Mouse (Mus musculus) limb, embryonic 14.5 days (tissue): ENCODE data around the gene Nrf1. TPM values are rescaled to one million over a fixed set of nuclear protein-coding genes. Genes with fewer than 3 reads are reported as not detected.
A peak's percentile ranks its signal among the peaks of the same experiment; 100 is the strongest.

Experiments
- ATAC-seq: fragments of 200-750 bp; cut with Nextera tagmentation; 2 replicates; pipeline ENCODE4 v1.8.0; 2017; ENCODE audit warnings: low read depth, moderate number of reproducible peaks, moderate TSS enrichment; ENCODE audit not compliant: low FRiP score
- DNase-seq: peaks from one replicate; pipeline ENCODE4 v3.0.0-alpha.2; 2015; ENCODE audit warnings: low spot score
- H3K27ac ChIP-seq: fragments of 300-500 bp; sonication (generic); replicated peaks from 2 replicates; pipeline ENCODE4 v1.5.1; 2014; ENCODE audit warnings: low read depth, mild to moderate bottlenecking, low read length, moderate library complexity, mixed read lengths
- H3K27me3 ChIP-seq: fragments of 300-500 bp; sonication (generic); 2 replicates; pipeline ENCODE4 v1.6.1; 2014; ENCODE audit warnings: low read length, mixed read lengths; ENCODE audit not compliant: control insufficient read depth, insufficient read depth
- H3K36me3 ChIP-seq: fragments of 300-500 bp; sonication (generic); 2 replicates; pipeline ENCODE4 v1.6.1; 2014; ENCODE audit warnings: mild to moderate bottlenecking, low read length, moderate library complexity, mixed read lengths; ENCODE audit not compliant: control insufficient read depth, insufficient read depth
- H3K4me1 ChIP-seq: fragments of 300-500 bp; sonication (generic); 2 replicates; pipeline ENCODE4 v1.6.1; 2014; ENCODE audit warnings: antibody characterized with exemption, low read length, mixed read lengths; ENCODE audit not compliant: control insufficient read depth, insufficient read depth
- H3K4me2 ChIP-seq: fragments of 300-500 bp; sonication (generic); replicated peaks from 2 replicates; pipeline ENCODE4 v1.6.1; 2014; ENCODE audit warnings: low read depth, mild to moderate bottlenecking, low read length, moderate library complexity; ENCODE audit not compliant: severe bottlenecking
- H3K4me3 ChIP-seq: fragments of 300-500 bp; sonication (generic); replicated peaks from 2 replicates; pipeline ENCODE4 v1.5.1; 2014; ENCODE audit warnings: low read length
- H3K9ac ChIP-seq: fragments of 300-500 bp; sonication (generic); 2 replicates; pipeline ENCODE4 v1.6.1; 2014; ENCODE audit warnings: mild to moderate bottlenecking, low read depth, low read length, moderate library complexity; ENCODE audit not compliant: severe bottlenecking
- H3K9me3 ChIP-seq: fragments of 300-500 bp; sonication (generic); 2 replicates; pipeline ENCODE4 v1.6.1; 2016; ENCODE audit warnings: low read length; ENCODE audit not compliant: control insufficient read depth
- POLR2A ChIP-seq: fragments of 200-500 bp; IDR thresholded peaks from 2 replicates; pipeline ENCODE4 v1.8.0; 2012; ENCODE audit warnings: inconsistent platforms, mild to moderate bottlenecking, moderate library complexity, borderline replicate concordance; ENCODE audit not compliant: insufficient read depth, insufficient read length; ENCODE audit errors: extremely low read depth
- WGBS: fragments of 180-500 bp; shearing (Covaris S2); extraction: QIAGEN DNeasy Blood & Tissue Kit; methylation state at CpG from one replicate; pipeline ENCODE4 v1.1.7; 2014; 5-methylcytosine and 5-hydroxymethylcytosine counted together
- polyA plus RNA-seq, 2 experiments: library from polyadenylated mRNA; depleted of rRNA in 1 of 2; stranded (reverse) in 1 of 2; unstranded in 1 of 2; fragments of >200 nt; fragmentation: Nextera tagmentation in 1 of 2; extraction: Ambion mirVana in 1 of 2; gene quantifications; 2 replicates each; pipeline versions ENCODE4 v1.2.1 to v1.2.3; 2012 to 2014

The Nrf1 gene
- polyA plus RNA-seq, 2 experiments: 47.7 to 70.7 TPM

GRCm38 (mm10) chr6:30009204-30009603 is 38.6 kb upstream of the Nrf1 start:
- Histone ChIP-seq H3K4me1 (0 out of 2 replicates have a peak, but pooled peaks cover 7% of the 10 kb centered on the region), H3K9me3 (no peaks in the 10 kb centered on the region), H3K36me3 (no peaks in the 10 kb centered on the region), H3K27ac (peak overlapping the region; percentile 34), H3K4me2 (no peak overlapping the region), H3K9ac (no peak overlapping the region), H3K4me3 (no peak overlapping the region), H3K27me3 (no peaks in the 10 kb centered on the region)
- WGBS: 35% methylated on average over 7 of the region's 7 CpGs
- ATAC-seq (peak; percentile 69), DNase-seq (peak; percentile 58)
- TF ChIP-seq POLR2A: no peak

- H3K4me1 ChIP-seq: 0 out of 2 replicates have a peak, but pooled peaks cover 7% of the 10 kb centered on the region
- H3K4me2 ChIP-seq: no peak overlapping the region
- no peaks in the 10 kb centered on the region for H3K27me3 ChIP-seq
- 26% methylated on average over 2 of the region's 2 CpGs for WGBS
- TF ChIP-seq POLR2A: no peak
- ATAC-seq: no peak
- no peaks in the 10 kb centered on the region for H3K9me3 ChIP-seq
- DNase-seq: no peak
- H3K36me3 ChIP-seq: no peaks in the 10 kb centered on the region
- no peak overlapping the region for H3K9ac ChIP-seq
- H3K27ac ChIP-seq: no peak overlapping the region
- no peak overlapping the region for H3K4me3 ChIP-seq
Observed at GRCm38 (mm10) chr6:30013520-30013919, 34.3 kb upstream of the Nrf1 start.

- DNase-seq (no peak), ATAC-seq (no peak)
- 58% methylated on average over 5 of the region's 5 CpGs for WGBS
Observed at GRCm38 (mm10) chr6:30014187-30014864, 33.5 kb upstream of the Nrf1 start.

GRCm38 (mm10) chr6:30021241-30021640 is 26.5 kb upstream of the Nrf1 start:
- ATAC-seq (no peak), DNase-seq (no peak)
- Histone ChIP-seq H3K9ac (no peak overlapping the region), H3K9me3 (no peaks in the 10 kb centered on the region), H3K4me1 (no peaks in the 10 kb centered on the region), H3K27me3 (no peaks in the 10 kb centered on the region), H3K36me3 (no peaks in the 10 kb centered on the region), H3K4me2 (no peak overlapping the region), H3K4me3 (no peak overlapping the region), H3K27ac (no peak overlapping the region)
- no peak for TF ChIP-seq POLR2A
- 80% methylated on average over 1 of the region's 1 CpGs for WGBS

More at GRCm38 (mm10) chr6:30014187-30014864, 33.5 kb upstream of the Nrf1 start:
- Histone ChIP-seq H3K4me3 (no peak overlapping the region), H3K4me1 (0 out of 2 replicates have a peak, but pooled peaks cover 4% of the 10 kb centered on the region), H3K36me3 (no peaks in the 10 kb centered on the region), H3K27me3 (no peaks in the 10 kb centered on the region), H3K9me3 (no peaks in the 10 kb centered on the region), H3K27ac (no peak overlapping the region), H3K4me2 (no peak overlapping the region), H3K9ac (no peak overlapping the region)
- TF ChIP-seq POLR2A: no peak

- no peak for DNase-seq
- TF ChIP-seq POLR2A: no peak
- H3K4me3 ChIP-seq: no peak overlapping the region
- no peaks in the 10 kb centered on the region for H3K9me3 ChIP-seq
- no peak overlapping the region for H3K9ac ChIP-seq
- no peaks in the 10 kb centered on the region for H3K4me1 ChIP-seq
- no peak for ATAC-seq
- no peak overlapping the region for H3K4me2 ChIP-seq
- no peak overlapping the region for H3K27ac ChIP-seq
- 57% methylated on average over 5 of the region's 5 CpGs for WGBS
- H3K27me3 ChIP-seq: no peaks in the 10 kb centered on the region
- no peaks in the 10 kb centered on the region for H3K36me3 ChIP-seq
Observed at GRCm38 (mm10) chr6:30021656-30022055, 26.1 kb upstream of the Nrf1 start.
